Mouse (Mus musculus) lung, postnatal 0 days (tissue): ENCODE results near the gene Tpcn1. TPM values are rescaled to one million over a fixed set of nuclear protein-coding genes. Genes with fewer than 3 reads are reported as not detected.

Experiments used
- ATAC-seq: fragments of 200-750 bp; cut with Nextera tagmentation; 2 replicates; pipeline ENCODE4 v1.8.0; 2017; ENCODE audit warnings: moderate library complexity
- DNase-seq: peaks from one replicate; pipeline ENCODE4 v3.0.0-alpha.2; 2016; ENCODE audit warnings: low spot score
- H3K27ac ChIP-seq: fragments of 300-500 bp; sonication (generic); 2 replicates; pipeline ENCODE4 v1.5.1; 2014; ENCODE audit warnings: antibody characterized with exemption, mild to moderate bottlenecking, low read length, mixed read lengths
- H3K27me3 ChIP-seq: fragments of 300-500 bp; sonication (generic); replicated peaks from 2 replicates; pipeline ENCODE4 v1.6.1; 2014; ENCODE audit warnings: low read length, mixed read lengths; ENCODE audit not compliant: insufficient read depth
- H3K36me3 ChIP-seq: fragments of 300-500 bp; sonication (generic); 2 replicates; pipeline ENCODE4 v1.6.1; 2014; ENCODE audit warnings: low read length, mixed read lengths; ENCODE audit not compliant: insufficient read depth
- H3K4me1 ChIP-seq: fragments of 300-500 bp; sonication (generic); 2 replicates; pipeline ENCODE4 v1.6.1; 2014; ENCODE audit warnings: antibody characterized with exemption, low read depth, low read length, mixed read lengths; ENCODE audit not compliant: insufficient read depth
- H3K4me2 ChIP-seq: fragments of 300-500 bp; sonication (generic); replicated peaks from 2 replicates; pipeline ENCODE4 v1.6.1; 2014; ENCODE audit warnings: low read depth, mild to moderate bottlenecking, low read length, moderate library complexity, mixed read lengths
- H3K4me3 ChIP-seq: fragments of 300-500 bp; sonication (generic); 2 replicates; pipeline ENCODE4 v1.5.1; 2014; ENCODE audit warnings: low read depth, low read length
- H3K9ac ChIP-seq: fragments of 300-500 bp; sonication (generic); replicated peaks from 2 replicates; pipeline ENCODE4 v1.6.1; 2014; ENCODE audit warnings: low read depth, mild to moderate bottlenecking
- H3K9me3 ChIP-seq: fragments of 300-500 bp; sonication (generic); 2 replicates; pipeline ENCODE4 v1.6.1; 2016; ENCODE audit warnings: low read length, mixed read lengths
- CTCF ChIP-seq: IDR thresholded peaks from 2 replicates; pipeline ENCODE4 v1.5.1; 2016; ENCODE audit warnings: antibody characterized with exemption, mild to moderate bottlenecking
- EP300 ChIP-seq: IDR thresholded peaks from 2 replicates; pipeline ENCODE4 v1.6.1; 2016; ENCODE audit warnings: antibody characterized with exemption, mild to moderate bottlenecking, control low read depth
- WGBS: fragments of 180-500 bp; shearing (Covaris S2); extraction: QIAGEN DNeasy Blood & Tissue Kit; methylation state at CpG from one replicate; pipeline ENCODE4 v1.1.7; 2014; 5-methylcytosine and 5-hydroxymethylcytosine counted together
- polyA plus RNA-seq: library from polyadenylated mRNA; unstranded; fragments of >200 nt; fragmentation: Nextera tagmentation; extraction: Ambion mirVana; gene quantifications from 2 replicates; pipeline ENCODE4 v1.2.1, GENCODE M21; 2015

Gene Tpcn1
- polyA plus RNA-seq, 1 experiment from 2014 or later: 17.5 TPM

DNA sequence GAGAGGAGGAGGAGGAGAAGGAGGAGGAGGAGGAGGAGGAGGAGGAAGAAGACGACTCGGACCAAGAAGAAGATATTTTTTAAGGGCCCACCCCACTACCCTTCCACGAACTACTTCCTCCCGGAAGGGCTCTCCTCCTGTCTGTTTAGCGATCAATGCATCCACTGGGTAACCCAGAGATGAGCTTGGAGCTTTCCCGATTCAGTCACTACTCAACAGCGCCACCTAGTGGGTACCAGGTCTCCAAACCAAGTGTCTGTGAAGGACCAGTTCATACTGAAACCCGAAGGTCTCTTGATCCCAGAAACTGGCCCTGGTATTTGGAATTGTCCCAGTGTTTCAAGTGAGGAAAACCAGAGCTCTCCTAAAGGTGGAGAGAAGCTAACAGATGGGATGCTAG, 17.2 kb upstream of the Tpcn1 start:
- DNase-seq: peak; percentile 95
- under 1% methylated on average over 8 of the region's 8 CpGs for WGBS

DNA sequence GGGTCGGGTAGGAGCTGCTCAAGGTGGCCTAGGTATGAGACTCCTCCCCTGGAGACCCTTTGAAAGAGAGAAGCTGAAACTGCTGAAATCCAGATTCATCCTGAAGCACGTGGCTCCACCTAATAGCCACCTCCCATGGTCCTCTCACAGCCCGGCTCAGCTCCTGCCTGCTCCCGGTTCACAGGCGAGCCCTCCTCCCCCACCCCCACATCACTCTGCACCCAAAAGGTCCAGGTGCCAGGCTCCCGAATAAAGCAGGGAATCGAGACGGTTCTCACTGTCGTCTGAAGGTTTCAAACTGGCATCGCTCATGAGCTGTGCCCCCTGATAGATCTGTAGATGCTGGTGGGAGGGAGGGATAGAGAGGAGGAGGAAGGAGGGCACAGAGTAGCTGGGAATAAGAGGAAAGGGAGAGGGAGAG, 16.8 kb upstream of the Tpcn1 start:
- H3K9me3 ChIP-seq: no peaks in the 10 kb centered on the region
- no peaks in the 10 kb centered on the region for H3K36me3 ChIP-seq
- DNase-seq (no peak), ATAC-seq (peak; percentile 29)
- no peak overlapping the region for H3K9ac ChIP-seq
- 0 out of 2 replicates have a peak, but pooled peaks cover 3% of the 10 kb centered on the region for H3K4me1 ChIP-seq
- H3K4me2 ChIP-seq: peak overlapping the region; percentile 56
- 4% methylated on average over 10 of the region's 10 CpGs for WGBS
- H3K27me3 ChIP-seq: no peaks in the 10 kb centered on the region
- TF ChIP-seq EP300 (no peak), CTCF (no peak)
- H3K4me3 ChIP-seq: peak overlapping the region; percentile 30
- no peak overlapping the region for H3K27ac ChIP-seq

More for the DNA sequence above, 17.2 kb upstream of the Tpcn1 start:
- Histone ChIP-seq H3K4me3 (peak overlapping the region; percentile 30), H3K4me2 (peak overlapping the region; percentile 56), H3K4me1 (0 out of 2 replicates have a peak, but pooled peaks cover 3% of the 10 kb centered on the region), H3K9ac (no peak overlapping the region), H3K27me3 (no peaks in the 10 kb centered on the region), H3K36me3 (no peaks in the 10 kb centered on the region), H3K9me3 (no peaks in the 10 kb centered on the region), H3K27ac (no peak overlapping the region)
- peak; percentile 73 for ATAC-seq
- TF ChIP-seq CTCF (peak; percentile 92), EP300 (no peak)

DNA sequence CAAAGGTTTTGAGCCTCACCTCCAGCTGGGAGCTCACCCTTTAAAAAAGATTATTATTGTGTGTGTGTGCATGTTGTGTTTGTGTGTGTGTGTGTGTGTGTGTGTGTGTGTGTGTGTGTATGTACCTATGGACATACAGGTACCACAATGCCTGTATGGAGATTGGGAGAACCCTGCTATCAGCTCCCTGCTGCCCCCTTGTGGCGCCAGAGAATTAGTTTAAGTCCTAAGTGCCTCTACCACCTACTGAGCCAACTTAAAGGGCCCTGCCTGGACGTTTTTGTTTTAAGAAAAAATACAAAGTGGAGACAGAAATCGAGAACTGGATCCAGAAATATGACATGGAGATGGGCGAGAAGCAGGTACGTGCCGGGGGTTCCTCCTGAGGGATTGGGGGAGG, 16.4 kb upstream of the Tpcn1 start:
- ATAC-seq: peak; percentile 63
- Histone ChIP-seq H3K9ac (no peak overlapping the region), H3K4me3 (no peak overlapping the region), H3K4me2 (peak overlapping the region; percentile 56), H3K36me3 (no peaks in the 10 kb centered on the region), H3K4me1 (0 out of 2 replicates have a peak, but pooled peaks cover 3% of the 10 kb centered on the region), H3K27me3 (no peaks in the 10 kb centered on the region), H3K27ac (no peak overlapping the region), H3K9me3 (no peaks in the 10 kb centered on the region)
- TF ChIP-seq CTCF (peak; percentile 90), EP300 (no peak)
- peak; percentile 84 for DNase-seq
- 6% methylated on average over 6 of the region's 6 CpGs for WGBS

DNA sequence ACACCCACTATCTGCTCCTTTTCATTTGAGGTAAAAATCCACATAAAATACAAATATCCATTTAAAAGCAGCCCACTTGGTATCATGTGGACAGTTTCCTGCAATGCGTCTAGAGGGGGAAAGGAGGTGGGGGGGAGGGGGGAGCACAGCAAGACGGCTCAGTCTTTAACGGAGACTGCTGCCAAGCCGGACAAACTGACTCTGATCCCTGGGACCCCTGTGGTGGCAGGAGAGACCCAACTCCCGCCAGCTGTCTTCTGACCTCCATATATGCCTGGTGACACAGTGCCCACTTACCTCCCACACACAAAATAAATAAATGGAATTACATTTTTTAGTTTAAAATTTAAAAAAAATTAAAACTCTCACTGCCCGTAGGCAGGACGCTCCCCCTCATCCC, 15.0 kb upstream of the Tpcn1 start:
- no peak for TF ChIP-seq CTCF
- no peak for TF ChIP-seq EP300

DNA sequence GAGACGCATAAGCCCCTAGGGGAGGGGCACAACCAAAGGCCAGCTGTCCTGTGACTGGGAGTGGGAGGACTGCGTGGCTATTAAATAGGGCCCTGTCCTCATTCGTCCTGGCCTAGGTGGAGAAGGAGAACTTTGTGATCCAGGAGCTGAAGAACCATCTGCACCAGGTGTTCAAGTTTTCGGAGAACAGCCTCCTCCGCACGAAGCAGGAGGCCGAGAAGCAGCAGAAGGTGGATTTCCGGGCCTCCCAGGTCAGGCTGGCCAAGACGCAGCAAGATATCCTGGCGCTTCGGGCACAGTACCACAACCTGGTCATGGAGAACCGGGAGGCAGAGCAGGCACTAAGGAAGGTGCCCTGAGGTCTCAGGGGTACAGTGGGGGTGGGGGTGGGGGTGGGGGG, 13.7 kb upstream of the Tpcn1 start:
- TF ChIP-seq EP300 (no peak), CTCF (no peak)
- WGBS: 94% methylated on average over 12 of the region's 12 CpGs
- DNase-seq: no peak

More for the DNA sequence above, 15.0 kb upstream of the Tpcn1 start:
- Histone ChIP-seq H3K9me3 (no peaks in the 10 kb centered on the region), H3K27ac (no peak overlapping the region), H3K4me3 (no peak overlapping the region), H3K9ac (no peak overlapping the region), H3K4me2 (no peak overlapping the region), H3K27me3 (no peaks in the 10 kb centered on the region), H3K4me1 (0 out of 2 replicates have a peak, but pooled peaks cover 3% of the 10 kb centered on the region), H3K36me3 (no peaks in the 10 kb centered on the region)
- DNase-seq (no peak), ATAC-seq (no peak)
- 65% methylated on average over 7 of the region's 7 CpGs for WGBS

DNA sequence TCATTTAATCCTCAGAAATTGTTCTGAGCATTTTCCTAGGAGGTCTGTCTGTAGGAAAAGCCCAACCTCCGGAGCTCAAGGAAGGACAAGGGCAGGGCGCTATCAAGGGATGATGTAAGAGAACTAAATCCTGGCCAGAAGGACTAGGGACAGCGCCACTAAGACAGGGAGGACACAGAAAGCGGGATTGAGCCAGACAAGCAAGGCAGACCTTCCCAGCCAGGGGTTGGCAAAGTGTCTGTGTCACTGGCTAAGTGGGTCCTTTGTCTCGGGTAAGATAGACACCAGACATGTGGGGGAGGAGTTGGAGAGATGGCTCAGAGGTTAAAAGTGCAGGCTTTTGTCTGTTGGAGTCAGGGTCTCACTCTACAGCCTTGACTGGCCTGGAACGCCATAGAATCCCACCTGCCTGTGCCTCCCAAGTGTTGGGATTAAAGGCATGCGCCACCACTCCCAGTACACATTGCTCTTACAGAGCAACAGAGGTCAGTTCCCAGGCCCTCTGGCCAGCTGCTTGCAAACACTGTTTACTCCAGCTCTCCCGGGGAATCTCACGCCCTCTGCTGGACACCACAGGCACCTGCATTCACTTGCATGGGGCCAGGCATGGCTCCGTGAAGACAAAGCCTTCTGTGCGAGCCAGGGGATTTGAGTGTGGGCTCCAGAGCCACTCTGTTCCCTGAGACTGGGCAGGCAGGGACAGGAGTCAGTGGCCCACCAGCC, 12.6 kb upstream of the Tpcn1 start:
- TF ChIP-seq CTCF (peak; percentile 74), EP300 (no peak)
- ATAC-seq (peak; percentile 25; the same call in 1 of the 2 replicates), DNase-seq (peak; percentile 41)
- H3K27ac ChIP-seq: no peak overlapping the region
- WGBS: 44% methylated on average over 11 of the region's 11 CpGs
- H3K9me3 ChIP-seq: no peaks in the 10 kb centered on the region
- H3K4me1 ChIP-seq: 0 out of 2 replicates have a peak, but pooled peaks cover 3% of the 10 kb centered on the region
- H3K4me3 ChIP-seq: no peak overlapping the region
- no peak overlapping the region for H3K4me2 ChIP-seq
- H3K36me3 ChIP-seq: no peaks in the 10 kb centered on the region
- H3K27me3 ChIP-seq: no peaks in the 10 kb centered on the region
- no peak overlapping the region for H3K9ac ChIP-seq

More for the DNA sequence above, 13.7 kb upstream of the Tpcn1 start:
- H3K9ac ChIP-seq: no peak overlapping the region
- no peak for ATAC-seq
- no peak overlapping the region for H3K4me2 ChIP-seq
- H3K4me3 ChIP-seq: no peak overlapping the region
- H3K9me3 ChIP-seq: no peaks in the 10 kb centered on the region
- 0 out of 2 replicates have a peak, but pooled peaks cover 3% of the 10 kb centered on the region for H3K4me1 ChIP-seq
- no peaks in the 10 kb centered on the region for H3K36me3 ChIP-seq
- no peaks in the 10 kb centered on the region for H3K27me3 ChIP-seq
- H3K27ac ChIP-seq: no peak overlapping the region
